Mouse (Mus musculus) erythroblast, embryonic 14.5 days (primary cell): ENCODE results near the gene Abcg4. TPM values are rescaled to one million over a fixed set of nuclear protein-coding genes. Genes with fewer than 3 reads are reported as not detected.

Source experiments
- H3K27me3 ChIP-seq: 2 replicates; pipeline ENCODE4 v1.6.1; 2012; ENCODE audit warnings: inconsistent platforms; ENCODE audit not compliant: control insufficient read depth
- H3K36me3 ChIP-seq: 2 replicates; pipeline ENCODE4 v1.6.1; 2012; ENCODE audit warnings: mild to moderate bottlenecking, inconsistent platforms; ENCODE audit not compliant: control insufficient read depth
- H3K4me1 ChIP-seq: 2 replicates; pipeline ENCODE4 v1.6.1; 2012; ENCODE audit warnings: inconsistent platforms; ENCODE audit not compliant: control insufficient read depth
- H3K4me3 ChIP-seq: replicated peaks from 2 replicates; pipeline ENCODE3; 2012; ENCODE audit warnings: moderate library complexity, mild to moderate bottlenecking, inconsistent platforms
- H3K9me3 ChIP-seq: 2 replicates; pipeline ENCODE4 v1.6.1; 2012; ENCODE audit warnings: low read length, inconsistent platforms, mixed read lengths; ENCODE audit not compliant: control insufficient read depth
- GATA1 ChIP-seq: IDR thresholded peaks from 2 replicates; pipeline ENCODE4 v1.6.1; 2012; ENCODE audit warnings: low read length, inconsistent platforms, mixed read lengths
- TAL1 ChIP-seq: IDR thresholded peaks from 3 replicates; pipeline ENCODE4 v1.6.1; 2012; ENCODE audit warnings: low read length, inconsistent platforms, mixed read lengths
- polyA plus RNA-seq: library from polyadenylated mRNA; stranded (reverse); fragments of >175 nt; gene quantifications from 2 replicates; pipeline ENCODE4 v1.2.3, GENCODE M21; 2012

Gene Abcg4
- polyA plus RNA-seq, 1 experiment: 19.9 TPM

- Histone ChIP-seq H3K4me1 (peaks cover 21% of the 10 kb centered on the region), H3K36me3 (no peaks in the 10 kb centered on the region), H3K27me3 (peaks cover 12% of the 10 kb centered on the region), H3K9me3 (no peaks in the 10 kb centered on the region), H3K4me3 (no peak overlapping the region)
- TF ChIP-seq TAL1: no peak
- TF ChIP-seq GATA1: no peak
Observed at GRCm38 (mm10) chr9:44250445-44250844, 38.0 kb downstream of the Abcg4 start.

- TF ChIP-seq GATA1 (no peak), TAL1 (no peak)
- H3K4me1 ChIP-seq: peaks cover 21% of the 10 kb centered on the region
- H3K36me3 ChIP-seq: no peaks in the 10 kb centered on the region
- no peaks in the 10 kb centered on the region for H3K9me3 ChIP-seq
- peaks cover 12% of the 10 kb centered on the region for H3K27me3 ChIP-seq
- H3K4me3 ChIP-seq: no peak overlapping the region
Observed at GRCm38 (mm10) chr9:44249181-44250146, 39.0 kb downstream of the Abcg4 start.

GRCm38 (mm10) chr9:44247907-44248306 is 40.5 kb downstream of the Abcg4 start:
- TF ChIP-seq GATA1 (no peak), TAL1 (no peak)
- Histone ChIP-seq H3K27me3 (peaks cover 12% of the 10 kb centered on the region), H3K4me3 (no peak overlapping the region), H3K36me3 (no peaks in the 10 kb centered on the region), H3K4me1 (peaks cover 21% of the 10 kb centered on the region), H3K9me3 (no peaks in the 10 kb centered on the region)

- peaks cover 4% of the 10 kb centered on the region for H3K4me1 ChIP-seq
- H3K4me3 ChIP-seq: no peak overlapping the region
- H3K36me3 ChIP-seq: no peaks in the 10 kb centered on the region
- peaks cover 19% of the 10 kb centered on the region for H3K27me3 ChIP-seq
- TF ChIP-seq GATA1 (no peak), TAL1 (no peak)
- no peaks in the 10 kb centered on the region for H3K9me3 ChIP-seq
Observed at GRCm38 (mm10) chr9:44243621-44244020, 44.8 kb downstream of the Abcg4 start.

GRCm38 (mm10) chr9:44241418-44241817 is 47.0 kb downstream of the Abcg4 start:
- Histone ChIP-seq H3K36me3 (no peaks in the 10 kb centered on the region), H3K4me1 (peaks cover 4% of the 10 kb centered on the region), H3K4me3 (no peak overlapping the region), H3K9me3 (no peaks in the 10 kb centered on the region), H3K27me3 (peaks cover 13% of the 10 kb centered on the region)
- TF ChIP-seq TAL1: no peak
- no peak for TF ChIP-seq GATA1

GRCm38 (mm10) chr9:44240911-44241310 is 47.5 kb downstream of the Abcg4 start:
- peaks cover 13% of the 10 kb centered on the region for H3K27me3 ChIP-seq
- no peak overlapping the region for H3K4me3 ChIP-seq
- no peak for TF ChIP-seq TAL1
- TF ChIP-seq GATA1: no peak
- H3K4me1 ChIP-seq: peaks cover 4% of the 10 kb centered on the region
- no peaks in the 10 kb centered on the region for H3K36me3 ChIP-seq
- no peaks in the 10 kb centered on the region for H3K9me3 ChIP-seq

- no peaks in the 10 kb centered on the region for H3K9me3 ChIP-seq
- H3K36me3 ChIP-seq: no peaks in the 10 kb centered on the region
- peaks cover 4% of the 10 kb centered on the region for H3K4me1 ChIP-seq
- H3K4me3 ChIP-seq: no peak within 1 kb of the TSS
- TF ChIP-seq TAL1: no peak
- no peak for TF ChIP-seq GATA1
- H3K27me3 ChIP-seq: peaks cover 13% of the 10 kb centered on the region
Observed at GRCm38 (mm10) chr9:44240399-44240798, 48.0 kb downstream of the Abcg4 start, which contains the start of gene Ccdc153. Gene Ccdc153 (plus strand): TSS chr9:44240676.

- Histone ChIP-seq H3K27me3 (peaks cover 13% of the 10 kb centered on the region), H3K9me3 (no peaks in the 10 kb centered on the region), H3K36me3 (no peaks in the 10 kb centered on the region), H3K4me3 (no peak overlapping the region), H3K4me1 (peaks cover 10% of the 10 kb centered on the region)
- TF ChIP-seq GATA1 (no peak), TAL1 (no peak)
Observed at GRCm38 (mm10) chr9:44239447-44239846, 49.0 kb downstream of the Abcg4 start.

GRCm38 (mm10) chr9:44238501-44239190 is 49.8 kb downstream of the Abcg4 start:
- no peaks in the 10 kb centered on the region for H3K9me3 ChIP-seq
- peaks cover 14% of the 10 kb centered on the region for H3K4me1 ChIP-seq
- TF ChIP-seq GATA1: no peak
- no peak for TF ChIP-seq TAL1
- H3K27me3 ChIP-seq: peaks cover 13% of the 10 kb centered on the region
- H3K4me3 ChIP-seq: no peak overlapping the region
- no peaks in the 10 kb centered on the region for H3K36me3 ChIP-seq
